Mouse (Mus musculus) limb, embryonic 15.5 days (tissue): ENCODE data around the gene Gm9767. TPM values are rescaled to one million over a fixed set of nuclear protein-coding genes. Genes with fewer than 3 reads are reported as not detected.

Source experiments
- ATAC-seq: fragments of 200-750 bp; cut with Nextera tagmentation; 2 replicates; pipeline ENCODE4 v1.8.0; 2017; ENCODE audit warnings: low read depth, moderate TSS enrichment; ENCODE audit not compliant: insufficient number of reproducible peaks, low FRiP score, low TSS enrichment
- H3K27ac ChIP-seq: fragments of 300-500 bp; sonication (generic); 2 replicates; pipeline ENCODE4 v1.5.1; 2015; ENCODE audit warnings: moderate library complexity, mild to moderate bottlenecking, inconsistent platforms
- H3K27me3 ChIP-seq: fragments of 300-500 bp; sonication (generic); 2 replicates; pipeline ENCODE4 v1.6.1; 2015; ENCODE audit warnings: inconsistent platforms
- H3K36me3 ChIP-seq: fragments of 300-500 bp; sonication (generic); 2 replicates; pipeline ENCODE4 v1.6.1; 2015; ENCODE audit warnings: inconsistent platforms
- H3K4me1 ChIP-seq: fragments of 300-500 bp; sonication (generic); 2 replicates; pipeline ENCODE4 v1.6.1; 2015; ENCODE audit warnings: inconsistent platforms
- H3K4me2 ChIP-seq: fragments of 300-500 bp; sonication (generic); 2 replicates; pipeline ENCODE4 v1.6.1; 2015; ENCODE audit warnings: mild to moderate bottlenecking, inconsistent platforms
- H3K4me3 ChIP-seq: fragments of 300-500 bp; sonication (generic); 2 replicates; pipeline ENCODE4 v1.5.1; 2015; ENCODE audit warnings: mild to moderate bottlenecking, inconsistent platforms
- H3K9ac ChIP-seq: fragments of 300-500 bp; sonication (generic); 2 replicates; pipeline ENCODE4 v1.6.1; 2015; ENCODE audit warnings: inconsistent platforms
- H3K9me3 ChIP-seq: fragments of 300-500 bp; sonication (generic); 2 replicates; pipeline ENCODE4 v1.6.1; 2016; ENCODE audit warnings: inconsistent platforms
- WGBS: fragments of 180-500 bp; shearing (Covaris S2); methylation state at CpG from one replicate; pipeline ENCODE4 v1.1.7; 2015; 5-methylcytosine and 5-hydroxymethylcytosine counted together
- polyA plus RNA-seq: library from polyadenylated mRNA; unstranded; fragments of >200 nt; fragmentation: Nextera tagmentation; extraction: Ambion mirVana; gene quantifications from 2 replicates; pipeline ENCODE4 v1.2.1, GENCODE M21; 2015

Gm9767 gene
- polyA plus RNA-seq: 0.86 and 0.88 TPM in 2 replicates

GRCm38 (mm10) chr10:26077671-26078481, at the start of gene Gm9767:
Gene Gm9767 (plus strand): TSS chr10:26078255.
- 1% methylated on average over 51 of the region's 52 CpGs for WGBS
- H3K4me2 ChIP-seq: peak within 1 kb of the TSS; percentile 93
- no peaks in the 10 kb centered on the region for H3K36me3 ChIP-seq
- H3K27me3 ChIP-seq: peaks cover 4% of the 10 kb centered on the region
- peak within 1 kb of the TSS; percentile 52 for H3K9ac ChIP-seq
- no peak within 1 kb of the TSS for H3K27ac ChIP-seq
- H3K9me3 ChIP-seq: no peaks in the 10 kb centered on the region
- H3K4me1 ChIP-seq: peaks cover 13% of the 10 kb centered on the region
- peak within 1 kb of the TSS; percentile 62 for H3K4me3 ChIP-seq
- 0 out of 2 replicates have a peak, but pooled peaks have one; percentile 30 for ATAC-seq

- WGBS: 76% methylated on average over 5 of the region's 5 CpGs
- no peak for ATAC-seq
- no peak overlapping the region for H3K9ac ChIP-seq
- H3K4me3 ChIP-seq: no peak overlapping the region
- H3K27ac ChIP-seq: no peak overlapping the region
- H3K4me2 ChIP-seq: no peak overlapping the region
- no peaks in the 10 kb centered on the region for H3K36me3 ChIP-seq
- H3K9me3 ChIP-seq: no peaks in the 10 kb centered on the region
- no peaks in the 10 kb centered on the region for H3K4me1 ChIP-seq
- no peaks in the 10 kb centered on the region for H3K27me3 ChIP-seq
These were observed 43.1 kb upstream of the Gm9767 start for GRCm38 (mm10) chr10:26034931-26035330.

- H3K9me3 ChIP-seq: no peaks in the 10 kb centered on the region
- H3K9ac ChIP-seq: no peak overlapping the region
- H3K4me3 ChIP-seq: no peak overlapping the region
- no peaks in the 10 kb centered on the region for H3K36me3 ChIP-seq
- no peak overlapping the region for H3K4me2 ChIP-seq
- H3K4me1 ChIP-seq: no peaks in the 10 kb centered on the region
- WGBS: 79% methylated on average over 2 of the region's 2 CpGs
- no peaks in the 10 kb centered on the region for H3K27me3 ChIP-seq
- H3K27ac ChIP-seq: no peak overlapping the region
- no peak for ATAC-seq
These were observed 26.9 kb upstream of the Gm9767 start for GRCm38 (mm10) chr10:26051177-26051576.

DNA sequence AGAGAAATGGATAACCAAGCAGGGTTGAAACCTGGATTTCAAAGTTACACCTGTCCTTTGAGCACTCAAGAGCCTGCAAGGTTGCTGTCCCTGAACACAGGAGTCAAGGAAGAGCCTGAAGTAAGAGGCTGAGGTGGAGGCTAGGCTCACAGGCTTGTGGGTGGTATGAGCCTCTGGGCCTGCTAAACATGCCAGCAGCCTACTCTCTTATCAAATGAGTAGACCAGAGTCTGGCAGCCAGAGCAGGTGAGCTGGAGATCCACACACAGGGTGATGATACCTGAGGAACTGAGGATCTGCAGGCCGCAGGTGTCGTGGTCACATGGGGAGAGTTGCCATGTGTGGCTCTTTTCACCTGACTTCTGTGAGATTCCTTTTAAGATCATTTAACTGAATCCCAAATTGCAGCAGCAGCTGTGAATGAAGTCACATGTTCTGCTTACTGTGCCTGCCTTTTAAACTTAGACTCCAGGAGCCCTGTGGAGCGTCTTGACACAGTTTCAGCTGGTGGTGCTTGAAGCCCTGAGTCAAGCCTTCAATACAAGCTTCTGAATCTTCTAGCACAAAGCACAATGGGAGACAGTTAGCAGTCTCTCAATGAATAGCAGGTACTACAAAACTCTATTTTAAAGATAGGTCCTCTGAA, 18.3 kb upstream of the Gm9767 start:
- no peaks in the 10 kb centered on the region for H3K4me1 ChIP-seq
- no peak overlapping the region for H3K4me3 ChIP-seq
- H3K27me3 ChIP-seq: no peaks in the 10 kb centered on the region
- no peaks in the 10 kb centered on the region for H3K9me3 ChIP-seq
- no peaks in the 10 kb centered on the region for H3K36me3 ChIP-seq
- no peak overlapping the region for H3K9ac ChIP-seq
- no peak overlapping the region for H3K4me2 ChIP-seq
- no peak overlapping the region for H3K27ac ChIP-seq
- 82% methylated on average over 3 of the region's 3 CpGs for WGBS
- ATAC-seq: no peak

DNA sequence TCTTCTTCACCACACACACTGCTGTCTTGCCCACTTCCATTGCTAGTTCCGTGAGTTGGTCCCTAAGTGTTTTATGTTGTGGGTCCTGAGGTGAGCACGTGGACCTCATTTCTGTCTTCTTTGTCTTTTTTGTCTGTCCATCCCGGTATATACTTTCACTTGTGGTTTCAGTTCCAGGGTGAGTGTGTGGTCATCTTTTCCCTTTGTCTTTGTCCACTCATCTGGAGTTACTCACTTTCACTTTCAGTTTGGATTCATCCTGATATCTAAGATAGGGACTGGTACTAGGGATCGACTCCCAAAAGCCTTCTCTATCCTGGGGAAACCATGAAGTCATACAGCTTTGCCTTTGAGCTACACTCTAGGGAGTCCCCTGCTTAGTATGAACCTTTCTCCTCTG, 15.0 kb upstream of the Gm9767 start:
- no peak overlapping the region for H3K4me2 ChIP-seq
- 90% methylated on average over 4 of the region's 4 CpGs for WGBS
- no peaks in the 10 kb centered on the region for H3K4me1 ChIP-seq
- H3K4me3 ChIP-seq: no peak overlapping the region
- H3K9ac ChIP-seq: no peak overlapping the region
- ATAC-seq: no peak
- no peaks in the 10 kb centered on the region for H3K27me3 ChIP-seq
- no peaks in the 10 kb centered on the region for H3K36me3 ChIP-seq
- H3K27ac ChIP-seq: no peak overlapping the region
- no peaks in the 10 kb centered on the region for H3K9me3 ChIP-seq

DNA sequence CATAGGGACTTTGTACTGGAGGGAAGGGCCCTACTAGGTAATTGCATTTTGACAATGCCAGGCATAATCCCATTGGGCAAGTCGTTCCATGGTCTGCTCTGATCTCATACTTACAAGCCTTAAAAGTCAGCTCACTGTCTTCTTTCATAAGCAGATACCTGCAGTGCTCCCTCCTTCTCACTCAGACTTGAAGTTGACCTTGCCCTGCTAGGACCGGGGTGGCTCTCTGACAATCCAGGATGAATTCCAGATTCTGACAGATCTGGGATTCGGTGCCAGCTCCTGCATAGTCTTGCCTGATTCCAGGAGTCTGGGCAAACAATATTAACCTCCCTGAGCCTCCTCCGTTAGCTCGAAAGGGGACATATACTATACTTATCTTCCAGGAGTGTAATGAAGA, 6.1 kb upstream of the Gm9767 start:
- no peak for ATAC-seq
- WGBS: 85% methylated on average over 5 of the region's 5 CpGs
- Histone ChIP-seq H3K9ac (no peak overlapping the region), H3K36me3 (no peaks in the 10 kb centered on the region), H3K4me1 (no peaks in the 10 kb centered on the region), H3K27me3 (no peaks in the 10 kb centered on the region), H3K9me3 (no peaks in the 10 kb centered on the region), H3K4me3 (no peak overlapping the region), H3K4me2 (no peak overlapping the region), H3K27ac (no peak overlapping the region)

DNA sequence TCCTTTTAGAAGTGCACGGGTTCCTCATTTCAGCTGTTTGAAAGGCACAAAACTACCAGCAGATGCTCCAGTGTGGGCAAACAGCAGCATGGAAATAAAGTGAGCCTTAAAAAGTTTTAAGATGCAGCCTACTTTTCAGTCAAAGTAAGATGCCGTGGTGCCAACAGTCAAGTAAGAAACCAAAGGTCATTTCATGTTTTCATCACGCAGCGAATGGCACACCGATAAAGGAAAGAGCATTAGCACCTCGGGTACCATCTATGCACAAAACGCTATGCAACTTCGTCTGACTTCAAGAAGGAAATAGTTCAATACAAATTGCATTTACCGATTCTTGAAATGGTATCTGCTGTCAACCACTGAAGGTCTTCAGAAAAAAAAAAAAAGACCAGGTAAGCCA, 1.1 kb upstream of the Gm9767 start:
- WGBS: 77% methylated on average over 9 of the region's 9 CpGs
- no peaks in the 10 kb centered on the region for H3K36me3 ChIP-seq
- H3K4me1 ChIP-seq: peaks cover 13% of the 10 kb centered on the region
- no peak overlapping the region for H3K9ac ChIP-seq
- ATAC-seq: no peak
- no peak overlapping the region for H3K4me2 ChIP-seq
- no peaks in the 10 kb centered on the region for H3K9me3 ChIP-seq
- peak overlapping the region; percentile 62; the same call in 1 of the 2 replicates for H3K4me3 ChIP-seq
- no peak overlapping the region for H3K27ac ChIP-seq
- peaks cover 4% of the 10 kb centered on the region for H3K27me3 ChIP-seq

GRCm38 (mm10) chr10:26078521-26079142, 577 bp downstream of the Gm9767 start, which contains the start of gene Tmem200a:
Gene Tmem200a (minus strand): TSS chr10:26079052.
- peak within 1 kb of the TSS; percentile 52 for H3K9ac ChIP-seq

GRCm38 (mm10) chr10:26079678-26080077, 1.6 kb downstream of the Gm9767 start:
- 72% methylated on average over 3 of the region's 3 CpGs for WGBS
- ATAC-seq: no peak
- Histone ChIP-seq H3K27ac (no peak overlapping the region), H3K36me3 (no peaks in the 10 kb centered on the region), H3K9ac (no peak overlapping the region), H3K27me3 (peaks cover 4% of the 10 kb centered on the region), H3K4me2 (no peak overlapping the region), H3K4me1 (peaks cover 13% of the 10 kb centered on the region), H3K4me3 (no peak overlapping the region), H3K9me3 (no peaks in the 10 kb centered on the region)

More at GRCm38 (mm10) chr10:26078521-26079142, 577 bp downstream of the Gm9767 start, which contains the start of gene Tmem200a:
- peak; percentile 63; the same call in 1 of the 2 replicates for ATAC-seq
- Histone ChIP-seq H3K9me3 (no peaks in the 10 kb centered on the region), H3K4me2 (peak within 1 kb of the TSS; percentile 93), H3K4me3 (peak within 1 kb of the TSS; percentile 62), H3K27me3 (peaks cover 4% of the 10 kb centered on the region), H3K4me1 (peaks cover 13% of the 10 kb centered on the region), H3K27ac (no peak within 1 kb of the TSS), H3K36me3 (no peaks in the 10 kb centered on the region)
- under 1% methylated on average over 46 of the region's 46 CpGs for WGBS

GRCm38 (mm10) chr10:26082081-26082480, 4.0 kb downstream of the Gm9767 start:
- Histone ChIP-seq H3K4me2 (no peak overlapping the region), H3K9ac (no peak overlapping the region), H3K27me3 (peaks cover 4% of the 10 kb centered on the region), H3K9me3 (no peaks in the 10 kb centered on the region), H3K4me3 (no peak overlapping the region), H3K27ac (no peak overlapping the region), H3K4me1 (peaks cover 13% of the 10 kb centered on the region), H3K36me3 (no peaks in the 10 kb centered on the region)
- WGBS: 51% methylated on average over 4 of the region's 4 CpGs
- ATAC-seq: no peak

DNA sequence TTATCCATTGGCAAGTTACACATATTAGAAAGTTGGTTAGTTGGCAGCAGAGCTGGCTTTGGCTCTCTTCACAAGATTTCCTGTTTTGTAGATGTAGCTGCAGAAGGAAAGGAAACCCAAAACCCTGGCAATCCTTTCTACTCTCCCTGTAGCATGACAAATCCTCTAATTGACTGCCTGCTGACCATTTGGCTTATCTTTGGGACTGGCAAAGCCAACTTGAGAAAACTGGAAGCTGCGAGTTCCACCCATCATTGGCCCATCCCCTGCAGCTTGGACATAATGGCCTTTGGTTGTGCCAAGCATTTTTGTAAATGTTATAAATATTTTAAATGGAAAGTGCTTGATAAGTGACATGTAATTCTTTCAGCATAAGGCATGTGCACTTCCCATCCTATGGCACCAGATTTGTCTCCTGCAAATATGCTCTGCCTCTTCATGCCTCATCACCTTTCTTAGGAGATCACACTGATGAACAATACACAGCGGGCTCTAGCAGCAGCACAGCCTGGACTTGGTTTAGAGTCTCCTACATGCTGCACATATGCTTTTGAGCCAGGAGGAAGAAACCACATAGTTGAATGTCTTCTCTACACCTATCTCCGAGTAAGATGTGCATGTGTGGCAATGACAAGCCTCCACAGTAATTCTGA, 25.4 kb downstream of the Gm9767 start:
- Histone ChIP-seq H3K27ac (no peak overlapping the region), H3K36me3 (no peaks in the 10 kb centered on the region), H3K4me3 (no peak overlapping the region), H3K4me1 (no peaks in the 10 kb centered on the region), H3K27me3 (no peaks in the 10 kb centered on the region), H3K4me2 (no peak overlapping the region), H3K9me3 (no peaks in the 10 kb centered on the region), H3K9ac (no peak overlapping the region)
- no peak for ATAC-seq
- WGBS: 75% methylated on average over 3 of the region's 3 CpGs
